Mouse (Mus musculus) olfactory bulb, adult 2 months (tissue): ENCODE results near the gene Apoa4. TPM values are rescaled to one million over a fixed set of nuclear protein-coding genes. Genes with fewer than 3 reads are reported as not detected.
A peak's percentile ranks its signal among the peaks of the same experiment; 100 is the strongest.

Experiments used
- H3K27ac ChIP-seq: fragments of 200-500 bp; 2 replicates; pipeline ENCODE4 v1.5.1; 2012; ENCODE audit warnings: low read depth, low read length; ENCODE audit not compliant: insufficient read depth
- H3K4me1 ChIP-seq: fragments of 200-500 bp; 2 replicates; pipeline ENCODE4 v1.6.1; 2012; ENCODE audit warnings: low read length; ENCODE audit not compliant: control insufficient read depth, insufficient read depth
- H3K4me3 ChIP-seq: fragments of 200-500 bp; 2 replicates; pipeline ENCODE4 v1.5.1; 2012; ENCODE audit warnings: mild to moderate bottlenecking, low read depth, low read length, moderate library complexity; ENCODE audit not compliant: insufficient read depth
- CTCF ChIP-seq: fragments of 200-500 bp; IDR thresholded peaks from 2 replicates; pipeline ENCODE4 v1.5.1; 2012; ENCODE audit warnings: low read depth, mild to moderate bottlenecking, low read length, moderate library complexity; ENCODE audit not compliant: insufficient read depth
- POLR2A ChIP-seq: fragments of 200-500 bp; IDR thresholded peaks from 2 replicates; pipeline ENCODE4 v1.6.1; 2012; ENCODE audit warnings: mild to moderate bottlenecking, low read depth, low read length, moderate library complexity; ENCODE audit not compliant: insufficient read depth
- WGBS: fragments of 180-500 bp; shearing (Covaris S2); methylation state at CpG from one replicate; pipeline ENCODE4 v1.1.7; 2018; 5-methylcytosine and 5-hydroxymethylcytosine counted together
- polyA plus RNA-seq: library from polyadenylated mRNA; stranded (reverse); fragments of >200 nt; gene quantifications from 2 replicates; pipeline ENCODE4 v1.2.4, GENCODE M21; 2012; ENCODE audit warnings: low replicate concordance; ENCODE audit not compliant: missing spikeins, insufficient read depth, insufficient read length

Apoa4 gene
- polyA plus RNA-seq, 1 experiment: not detected

GRCm38 (mm10) chr9:46235596-46235648 is 5.1 kb upstream of the Apoa4 start, which contains the start of gene Apoc3:
Gene Apoc3, minus strand, starts transcription at chr9:46235636.
- TF ChIP-seq POLR2A (no peak), CTCF (no peak)
- Histone ChIP-seq H3K27ac (no peak within 1 kb of the TSS), H3K4me1 (peaks cover 4% of the 10 kb centered on the region), H3K4me3 (no peak within 1 kb of the TSS)

- WGBS: 82% methylated on average over 4 of the region's 4 CpGs
- no peak for TF ChIP-seq POLR2A
- Histone ChIP-seq H3K4me1 (peaks cover 2% of the 10 kb centered on the region; the same call in 1 of the 2 replicates), H3K27ac (no peak overlapping the region), H3K4me3 (no peak overlapping the region)
Observed at GRCm38 (mm10) chr9:46235649-46236048, 4.8 kb upstream of the Apoa4 start.

- Histone ChIP-seq H3K27ac (no peak overlapping the region), H3K4me3 (no peak overlapping the region), H3K4me1 (no peaks in the 10 kb centered on the region)
- TF ChIP-seq CTCF (no peak), POLR2A (no peak)
- 92% methylated on average over 7 of the region's 7 CpGs for WGBS
Observed at GRCm38 (mm10) chr9:46238850-46239249, 1.6 kb upstream of the Apoa4 start.

GRCm38 (mm10) chr9:46241818-46242217 is 1.3 kb downstream of the Apoa4 start:
- H3K4me1 ChIP-seq: no peaks in the 10 kb centered on the region
- no peak overlapping the region for H3K27ac ChIP-seq
- 91% methylated on average over 2 of the region's 2 CpGs for WGBS
- no peak overlapping the region for H3K4me3 ChIP-seq
- no peak for TF ChIP-seq CTCF
- TF ChIP-seq POLR2A: no peak

- TF ChIP-seq POLR2A: no peak
- no peak for TF ChIP-seq CTCF
- no peaks in the 10 kb centered on the region for H3K4me1 ChIP-seq
- 73% methylated on average over 4 of the region's 4 CpGs for WGBS
- H3K27ac ChIP-seq: no peak overlapping the region
- H3K4me3 ChIP-seq: no peak overlapping the region
Observed at GRCm38 (mm10) chr9:46243122-46243521, 2.6 kb downstream of the Apoa4 start.

GRCm38 (mm10) chr9:46243584-46243983 is 3.1 kb downstream of the Apoa4 start:
- H3K4me3 ChIP-seq: no peak overlapping the region
- no peak overlapping the region for H3K27ac ChIP-seq
- TF ChIP-seq CTCF (no peak), POLR2A (no peak)
- WGBS: 56% methylated on average over 8 of the region's 8 CpGs
- H3K4me1 ChIP-seq: no peaks in the 10 kb centered on the region

GRCm38 (mm10) chr9:46246752-46247324 is 6.3 kb downstream of the Apoa4 start:
- peak; percentile 16; the same call in 1 of the 2 replicates for TF ChIP-seq CTCF
- TF ChIP-seq POLR2A: no peak
- 29% methylated on average over 11 of the region's 11 CpGs for WGBS
- no peaks in the 10 kb centered on the region for H3K4me1 ChIP-seq
- no peak overlapping the region for H3K27ac ChIP-seq
- H3K4me3 ChIP-seq: no peak overlapping the region

- H3K4me3 ChIP-seq: no peak overlapping the region
- 91% methylated on average over 7 of the region's 7 CpGs for WGBS
- no peak overlapping the region for H3K27ac ChIP-seq
- no peak for TF ChIP-seq POLR2A
- no peak for TF ChIP-seq CTCF
- no peaks in the 10 kb centered on the region for H3K4me1 ChIP-seq
Observed at GRCm38 (mm10) chr9:46256177-46256576, 15.7 kb downstream of the Apoa4 start.

- TF ChIP-seq CTCF (no peak), POLR2A (no peak)
- no peak overlapping the region for H3K4me3 ChIP-seq
- no peaks in the 10 kb centered on the region for H3K4me1 ChIP-seq
- no peak overlapping the region for H3K27ac ChIP-seq
- 83% methylated on average over 10 of the region's 10 CpGs for WGBS
Observed at GRCm38 (mm10) chr9:46256658-46257385, 16.3 kb downstream of the Apoa4 start.

GRCm38 (mm10) chr9:46257546-46257945 is 17.1 kb downstream of the Apoa4 start:
- Histone ChIP-seq H3K27ac (no peak overlapping the region), H3K4me1 (no peaks in the 10 kb centered on the region), H3K4me3 (no peak overlapping the region)
- WGBS: 96% methylated on average over 3 of the region's 3 CpGs
- TF ChIP-seq CTCF (no peak), POLR2A (no peak)
